In genomic region chr12:74173902-74174301, GRCm38 (mm10) we compare ENCODE assay signal across 19 mouse cellular contexts.
DNase-seq lines count a peak whose midpoint lies in the region; ATAC-seq and TF ChIP-seq lines count a peak whose summit lies in the region.
"Had no signal": no experiment of that assay in that cellular context is flagged by ENCODE, and none has a peak within 500 bp of the region (broad histone marks: within the 10 kb centered on the region; RNA-seq: fewer than 3 reads in every experiment).

No protein-coding gene starts in this region.

- DNase-seq in forebrain, embryonic 11.5 days (ENCODE audit: low spot score), result no peak
- DNase-seq in layer of hippocampus, adult 9-10 months (ENCODE audit: low spot score), result peak; percentile 35
- DNase-seq in layer of hippocampus, adult 11-12 months (ENCODE audit: low spot score), result no peak
- DNase-seq in midbrain, postnatal 0 days (ENCODE audit: low spot score), result peak; percentile 58
- peak; percentile 60 for DNase-seq in hindbrain, postnatal 0 days (ENCODE audit: low spot score)
- DNase-seq in c-Kit-positive CD71-positive TER-119-positive erythroid progenitor cells, embryonic 14.5 days (ENCODE audit: low spot score), result no peak
- DNase-seq: adrenal gland, postnatal 10 days; B cell, adult 2 months; cerebellum, adult 9-11 months; right cerebral cortex, postnatal 14 days; thymus, postnatal 36 days had no signal

- H3K9ac ChIP-seq in forebrain, embryonic 15.5 days (replicated peaks), result no peak overlapping the region
- H3K9ac ChIP-seq in forebrain, embryonic 11.5 days (ENCODE audit: low read length), result no peak overlapping the region
- H3K9ac ChIP-seq in midbrain, postnatal 0 days (replicated peaks; ENCODE audit: low read length, poor library complexity, severe bottlenecking), result no peak overlapping the region
- no peak overlapping the region for H3K9ac ChIP-seq in midbrain, embryonic 16.5 days (ENCODE audit: low read depth, low read length)
- H3K9ac ChIP-seq in hindbrain, postnatal 0 days (replicated peaks; ENCODE audit: low read length), result no peak overlapping the region
- H3K9ac ChIP-seq: heart, embryonic 12.5 days; intestine, embryonic 15.5 days; kidney, embryonic 15.5 days; limb, embryonic 13.5 days; liver, embryonic 14.5 days had no signal

- TF ChIP-seq CTCF in midbrain, postnatal 0 days (IDR thresholded peaks at IDR 0.05), result no peak
- no peak for TF ChIP-seq CTCF in hindbrain, postnatal 0 days (IDR thresholded peaks at IDR 0.05; ENCODE audit: low read depth)

- peak; percentile 57; the same call in 1 of the 2 replicates for ATAC-seq in forebrain, embryonic 15.5 days (replicated peaks)
- ATAC-seq in forebrain, embryonic 11.5 days (replicated peaks; ENCODE audit: low FRiP score), result no peak
- ATAC-seq in midbrain, postnatal 0 days (ENCODE audit: low FRiP score), result no peak
- no peak for ATAC-seq in midbrain, embryonic 16.5 days
- no peak for ATAC-seq in hindbrain, postnatal 0 days
- ATAC-seq: intestine, embryonic 15.5 days had no signal

- no peaks in the 10 kb centered on the region for H3K27me3 ChIP-seq in forebrain, embryonic 15.5 days
- H3K27me3 ChIP-seq in forebrain, embryonic 11.5 days (ENCODE audit: control insufficient read depth, insufficient read depth, low read length), result no peaks in the 10 kb centered on the region
- no peaks in the 10 kb centered on the region for H3K27me3 ChIP-seq in midbrain, postnatal 0 days (ENCODE audit: insufficient read depth, low read length)
- no peaks in the 10 kb centered on the region for H3K27me3 ChIP-seq in midbrain, embryonic 16.5 days (ENCODE audit: control insufficient read depth, insufficient read depth, low read depth, low read length)
- no peaks in the 10 kb centered on the region for H3K27me3 ChIP-seq in hindbrain, postnatal 0 days (ENCODE audit: insufficient read depth, low read length)
- H3K27me3 ChIP-seq: heart, embryonic 12.5 days; intestine, embryonic 15.5 days; kidney, embryonic 15.5 days; limb, embryonic 13.5 days had no signal

- no peak overlapping the region for H3K4me2 ChIP-seq in forebrain, embryonic 15.5 days (replicated peaks)
- H3K4me2 ChIP-seq in forebrain, embryonic 11.5 days (ENCODE audit: low read depth, low read length, severe bottlenecking), result no peak overlapping the region
- no peak overlapping the region for H3K4me2 ChIP-seq in midbrain, postnatal 0 days (ENCODE audit: low read depth, low read length, poor library complexity, severe bottlenecking)
- no peak overlapping the region for H3K4me2 ChIP-seq in midbrain, embryonic 16.5 days (ENCODE audit: low read length)
- H3K4me2 ChIP-seq in hindbrain, postnatal 0 days (ENCODE audit: low read depth, low read length), result no peak overlapping the region
- H3K4me2 ChIP-seq: heart, embryonic 12.5 days; intestine, embryonic 15.5 days; kidney, embryonic 15.5 days; limb, embryonic 13.5 days had no signal

- 6% methylated on average over 3 of the region's 3 CpGs for WGBS in forebrain, embryonic 15.5 days
- whole genome bisulfite sequencing in forebrain, embryonic 11.5 days, result 45% methylated on average over 3 of the region's 3 CpGs
- 13% methylated on average over 3 of the region's 3 CpGs for WGBS in midbrain, postnatal 0 days
- 19% methylated on average over 3 of the region's 3 CpGs for WGBS in midbrain, embryonic 16.5 days
- WGBS in hindbrain, postnatal 0 days, result 14% methylated on average over 3 of the region's 3 CpGs

- peak overlapping the region; percentile 74 for H3K27ac ChIP-seq in forebrain, embryonic 15.5 days (replicated peaks)
- H3K27ac ChIP-seq in forebrain, embryonic 11.5 days (ENCODE audit: low read depth, low read length), result no peak overlapping the region
- H3K27ac ChIP-seq in midbrain, postnatal 0 days (ENCODE audit: low read depth, low read length), result no peak overlapping the region
- H3K27ac ChIP-seq in midbrain, embryonic 16.5 days (ENCODE audit: low read length), result no peak overlapping the region
- H3K27ac ChIP-seq in hindbrain, postnatal 0 days, result no peak overlapping the region
- H3K27ac ChIP-seq: intestine, embryonic 15.5 days; kidney, embryonic 15.5 days; limb, embryonic 13.5 days; liver, embryonic 14.5 days; stomach, postnatal 0 days had no signal

- no peaks in the 10 kb centered on the region for H3K36me3 ChIP-seq in forebrain, embryonic 15.5 days
- H3K36me3 ChIP-seq in forebrain, embryonic 11.5 days (ENCODE audit: control insufficient read depth, insufficient read depth, low read length), result no peaks in the 10 kb centered on the region
- no peaks in the 10 kb centered on the region for H3K36me3 ChIP-seq in midbrain, postnatal 0 days (ENCODE audit: insufficient read depth, low read length)
- H3K36me3 ChIP-seq in midbrain, embryonic 16.5 days (ENCODE audit: control insufficient read depth, insufficient read depth, low read length), result no peaks in the 10 kb centered on the region
- H3K36me3 ChIP-seq in hindbrain, postnatal 0 days (ENCODE audit: insufficient read depth, low read length), result no peaks in the 10 kb centered on the region
- H3K36me3 ChIP-seq: heart, embryonic 12.5 days; intestine, embryonic 15.5 days; kidney, embryonic 15.5 days; limb, embryonic 13.5 days had no signal

- H3K4me3 ChIP-seq in forebrain, embryonic 15.5 days, result no peak overlapping the region
- H3K4me3 ChIP-seq in forebrain, embryonic 11.5 days (ENCODE audit: low read depth, low read length), result no peak overlapping the region
- no peak overlapping the region for H3K4me3 ChIP-seq in midbrain, postnatal 0 days (ENCODE audit: low read depth, low read length)
- H3K4me3 ChIP-seq in midbrain, embryonic 16.5 days (ENCODE audit: low read depth, low read length), result no peak overlapping the region
- H3K4me3 ChIP-seq in hindbrain, postnatal 0 days (ENCODE audit: low read length), result no peak overlapping the region
- H3K4me3 ChIP-seq: heart, embryonic 12.5 days; intestine, embryonic 15.5 days; kidney, embryonic 15.5 days; limb, embryonic 13.5 days had no signal

- no peaks in the 10 kb centered on the region for H3K9me3 ChIP-seq in forebrain, embryonic 15.5 days
- no peaks in the 10 kb centered on the region for H3K9me3 ChIP-seq in forebrain, embryonic 11.5 days (ENCODE audit: control insufficient read depth, low read length)
- H3K9me3 ChIP-seq in midbrain, postnatal 0 days (ENCODE audit: low read length), result no peaks in the 10 kb centered on the region
- H3K9me3 ChIP-seq in midbrain, embryonic 16.5 days (replicated peaks; ENCODE audit: control insufficient read depth, low read length, poor library complexity, severe bottlenecking), result no peaks in the 10 kb centered on the region
- no peaks in the 10 kb centered on the region for H3K9me3 ChIP-seq in hindbrain, postnatal 0 days (ENCODE audit: low read length)
- H3K9me3 ChIP-seq: heart, embryonic 12.5 days; intestine, embryonic 15.5 days; kidney, embryonic 15.5 days; limb, embryonic 13.5 days had no signal

- H3K4me1 ChIP-seq in forebrain, embryonic 15.5 days, result peaks cover 21% of the 10 kb centered on the region
- 0 out of 2 replicates have a peak, but pooled peaks cover 5% of the 10 kb centered on the region for H3K4me1 ChIP-seq in forebrain, embryonic 11.5 days (replicated peaks; ENCODE audit: control insufficient read depth, insufficient read depth, low read length)
- 0 out of 2 replicates have a peak, but pooled peaks cover 3% of the 10 kb centered on the region for H3K4me1 ChIP-seq in midbrain, postnatal 0 days (ENCODE audit: insufficient read depth, low read length)
- peaks cover 9% of the 10 kb centered on the region for H3K4me1 ChIP-seq in midbrain, embryonic 16.5 days (ENCODE audit: control insufficient read depth, insufficient read depth, low read length)
- H3K4me1 ChIP-seq in hindbrain, postnatal 0 days (ENCODE audit: insufficient read depth, low read length), result no peaks in the 10 kb centered on the region; the same call in 1 of the 2 replicates
- H3K4me1 ChIP-seq: heart, embryonic 12.5 days; intestine, embryonic 15.5 days; kidney, embryonic 15.5 days; limb, embryonic 13.5 days had no signal

Comparison
In these comparisons a context has a peak if more than half of its experiments do, and no peak if none do; other contexts are left out.
1. DNase-seq: peak in layer of hippocampus, adult 9-10 months (single experiment), midbrain, postnatal 0 days (single experiment) and hindbrain, postnatal 0 days (single experiment); none in forebrain, embryonic 11.5 days (single experiment), layer of hippocampus, adult 11-12 months (single experiment) and c-Kit-positive CD71-positive TER-119-positive erythroid progenitor cells, embryonic 14.5 days (single experiment).